Mouse (Mus musculus) G1E (cell line): Measurements from ENCODE around the gene Thnsl1.

Experiments
- CTCF ChIP-seq: IDR thresholded peaks from 2 replicates; pipeline ENCODE4 v1.5.1; 2012; ENCODE audit warnings: low read depth, low read length, inconsistent platforms, mixed read lengths
- GATA2 ChIP-seq: IDR thresholded peaks from 2 replicates; pipeline ENCODE4 v1.6.1; 2012; ENCODE audit warnings: low read depth, low read length, inconsistent platforms, borderline replicate concordance

DNA sequence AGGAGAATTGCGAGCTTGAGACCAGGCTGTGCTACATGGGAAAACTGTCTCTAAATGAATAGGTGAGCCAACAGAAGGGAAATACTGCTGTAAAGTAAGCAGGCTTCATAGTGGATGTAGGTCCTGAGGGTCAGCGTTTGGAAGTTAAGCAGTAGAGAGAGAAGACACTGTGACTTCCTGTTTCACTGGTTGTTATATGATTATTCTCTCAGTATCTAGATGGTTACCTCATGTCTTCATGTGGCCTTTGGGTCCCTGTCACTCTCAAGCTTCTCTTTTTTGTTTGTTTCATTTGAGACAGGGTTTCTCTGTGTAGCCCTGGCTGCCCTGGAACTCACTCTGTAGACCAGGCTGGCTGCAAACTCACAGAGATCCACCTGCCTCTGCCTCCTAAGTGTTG lies 9.8 kb downstream of the Thnsl1 start:
- TF ChIP-seq CTCF (no peak), GATA2 (no peak)
